Mouse (Mus musculus): ENCODE measurements at regions not wholly inside any gene's neighbourhood (a gene's known extent, or its start where the extent isn't known, plus 50 kb on each side); places are given as distances from the start of the nearest gene placed in this dataset.

GRCm38 (mm10) chr14:9338220-9338619 lies 672.2 kb upstream of the 4930452B06Rik start:
- no peaks in the 10 kb centered on the region for H3K27me3 ChIP-seq (ENCODE audit: control insufficient read depth, insufficient read depth, low read length)
- ATAC-seq (ENCODE audit: insufficient read depth, low FRiP score, low TSS enrichment) (no peak), DNase-seq (ENCODE audit: low spot score) (no peak)
- no peak overlapping the region for H3K4me3 ChIP-seq (ENCODE audit: low read depth, low read length)
- no peak overlapping the region for H3K9ac ChIP-seq (ENCODE audit: low read length)
- no peak overlapping the region for H3K27ac ChIP-seq (ENCODE audit: low read depth, low read length)
- no peak overlapping the region for H3K4me2 ChIP-seq (ENCODE audit: low read depth)
- H3K4me1 ChIP-seq (ENCODE audit: control insufficient read depth, insufficient read depth, low read length) = no peaks in the 10 kb centered on the region
- H3K9me3 ChIP-seq (ENCODE audit: control insufficient read depth, low read length) = no peaks in the 10 kb centered on the region
- H3K36me3 ChIP-seq (ENCODE audit: control insufficient read depth, insufficient read depth, low read length) = no peaks in the 10 kb centered on the region
- 78% methylated on average over 3 of the region's 3 CpGs for WGBS

- Histone ChIP-seq H3K36me3 (ENCODE audit: control insufficient read depth, insufficient read depth, low read length) (no peaks in the 10 kb centered on the region), H3K9me3 (ENCODE audit: control insufficient read depth, low read length) (no peaks in the 10 kb centered on the region), H3K4me3 (ENCODE audit: low read depth, low read length) (no peak overlapping the region), H3K9ac (ENCODE audit: low read length) (no peak overlapping the region), H3K4me2 (ENCODE audit: low read depth) (no peak overlapping the region), H3K27ac (ENCODE audit: low read depth, low read length) (no peak overlapping the region), H3K27me3 (ENCODE audit: control insufficient read depth, insufficient read depth, low read length) (no peaks in the 10 kb centered on the region), H3K4me1 (ENCODE audit: control insufficient read depth, insufficient read depth, low read length) (no peaks in the 10 kb centered on the region)
- DNase-seq (ENCODE audit: low spot score) = no peak
- WGBS = 74% methylated on average over 3 of the region's 3 CpGs
- ATAC-seq (ENCODE audit: insufficient read depth, low FRiP score, low TSS enrichment) = no peak
Observed at GRCm38 (mm10) chr14:9337107-9337506, 671.1 kb upstream of the 4930452B06Rik start.

GRCm38 (mm10) chr14:9331593-9331992 lies 665.6 kb upstream of the 4930452B06Rik start:
- no peak overlapping the region for H3K4me2 ChIP-seq (ENCODE audit: low read depth)
- H3K36me3 ChIP-seq (ENCODE audit: control insufficient read depth, insufficient read depth, low read length) = no peaks in the 10 kb centered on the region
- DNase-seq (ENCODE audit: low spot score) = no peak
- no peak overlapping the region for H3K27ac ChIP-seq (ENCODE audit: low read depth, low read length)
- 40% methylated on average over 3 of the region's 3 CpGs for WGBS
- no peak overlapping the region for H3K4me3 ChIP-seq (ENCODE audit: low read depth, low read length)
- no peaks in the 10 kb centered on the region for H3K9me3 ChIP-seq (ENCODE audit: control insufficient read depth, low read length)
- no peaks in the 10 kb centered on the region for H3K27me3 ChIP-seq (ENCODE audit: control insufficient read depth, insufficient read depth, low read length)
- no peaks in the 10 kb centered on the region for H3K4me1 ChIP-seq (ENCODE audit: control insufficient read depth, insufficient read depth, low read length)
- no peak for ATAC-seq (ENCODE audit: insufficient read depth, low FRiP score, low TSS enrichment)
- H3K9ac ChIP-seq (ENCODE audit: low read length) = no peak overlapping the region

GRCm38 (mm10) chr14:9330767-9331166 lies 664.7 kb upstream of the 4930452B06Rik start:
- no peak overlapping the region for H3K9ac ChIP-seq (ENCODE audit: low read length)
- H3K27me3 ChIP-seq (ENCODE audit: control insufficient read depth, insufficient read depth, low read length) = no peaks in the 10 kb centered on the region
- H3K9me3 ChIP-seq (ENCODE audit: control insufficient read depth, low read length) = no peaks in the 10 kb centered on the region
- DNase-seq (ENCODE audit: low spot score) = no peak
- no peak overlapping the region for H3K4me2 ChIP-seq (ENCODE audit: low read depth)
- no peak for ATAC-seq (ENCODE audit: insufficient read depth, low FRiP score, low TSS enrichment)
- H3K4me1 ChIP-seq (ENCODE audit: control insufficient read depth, insufficient read depth, low read length) = no peaks in the 10 kb centered on the region
- no peak overlapping the region for H3K27ac ChIP-seq (ENCODE audit: low read depth, low read length)
- no peaks in the 10 kb centered on the region for H3K36me3 ChIP-seq (ENCODE audit: control insufficient read depth, insufficient read depth, low read length)
- H3K4me3 ChIP-seq (ENCODE audit: low read depth, low read length) = no peak overlapping the region

- Histone ChIP-seq H3K36me3 (ENCODE audit: control insufficient read depth, insufficient read depth, low read length) (no peaks in the 10 kb centered on the region), H3K9me3 (ENCODE audit: control insufficient read depth, low read length) (no peaks in the 10 kb centered on the region), H3K9ac (ENCODE audit: low read length) (no peak overlapping the region), H3K4me3 (ENCODE audit: low read depth, low read length) (no peak overlapping the region), H3K27me3 (ENCODE audit: control insufficient read depth, insufficient read depth, low read length) (no peaks in the 10 kb centered on the region), H3K27ac (ENCODE audit: low read depth, low read length) (no peak overlapping the region), H3K4me1 (ENCODE audit: control insufficient read depth, insufficient read depth, low read length) (no peaks in the 10 kb centered on the region), H3K4me2 (ENCODE audit: low read depth) (no peak overlapping the region)
- 78% methylated on average over 12 of the region's 12 CpGs for WGBS
- ATAC-seq (ENCODE audit: insufficient read depth, low FRiP score, low TSS enrichment) = 0 out of 2 replicates have a peak, but pooled peaks have one; percentile 41
- DNase-seq (ENCODE audit: low spot score) = peak; percentile 40
Observed at GRCm38 (mm10) chr14:9329839-9330485, 663.9 kb upstream of the 4930452B06Rik start.

GRCm38 (mm10) chr14:9327344-9327743 lies 661.3 kb upstream of the 4930452B06Rik start:
- Histone ChIP-seq H3K4me2 (ENCODE audit: low read depth) (no peak overlapping the region), H3K27ac (ENCODE audit: low read depth, low read length) (no peak overlapping the region), H3K9ac (ENCODE audit: low read length) (no peak overlapping the region), H3K4me1 (ENCODE audit: control insufficient read depth, insufficient read depth, low read length) (no peaks in the 10 kb centered on the region), H3K4me3 (ENCODE audit: low read depth, low read length) (no peak overlapping the region), H3K27me3 (ENCODE audit: control insufficient read depth, insufficient read depth, low read length) (no peaks in the 10 kb centered on the region), H3K9me3 (ENCODE audit: control insufficient read depth, low read length) (no peaks in the 10 kb centered on the region), H3K36me3 (ENCODE audit: control insufficient read depth, insufficient read depth, low read length) (no peaks in the 10 kb centered on the region)
- WGBS = 76% methylated on average over 1 of the region's 1 CpGs
- ATAC-seq (ENCODE audit: insufficient read depth, low FRiP score, low TSS enrichment) = no peak
- DNase-seq (ENCODE audit: low spot score) = no peak

- H3K27ac ChIP-seq (ENCODE audit: low read depth, low read length) = no peak overlapping the region
- no peaks in the 10 kb centered on the region for H3K4me1 ChIP-seq (ENCODE audit: control insufficient read depth, insufficient read depth, low read length)
- 86% methylated on average over 4 of the region's 4 CpGs for WGBS
- DNase-seq (ENCODE audit: low spot score) (no peak), ATAC-seq (ENCODE audit: insufficient read depth, low FRiP score, low TSS enrichment) (no peak)
- no peak overlapping the region for H3K9ac ChIP-seq (ENCODE audit: low read length)
- H3K4me2 ChIP-seq (ENCODE audit: low read depth) = no peak overlapping the region
- H3K27me3 ChIP-seq (ENCODE audit: control insufficient read depth, insufficient read depth, low read length) = no peaks in the 10 kb centered on the region
- no peaks in the 10 kb centered on the region for H3K9me3 ChIP-seq (ENCODE audit: control insufficient read depth, low read length)
- no peak overlapping the region for H3K4me3 ChIP-seq (ENCODE audit: low read depth, low read length)
- H3K36me3 ChIP-seq (ENCODE audit: control insufficient read depth, insufficient read depth, low read length) = no peaks in the 10 kb centered on the region
Observed at GRCm38 (mm10) chr14:9319842-9320241, 653.8 kb upstream of the 4930452B06Rik start.

- DNase-seq (ENCODE audit: low spot score) = no peak
- Histone ChIP-seq H3K27ac (ENCODE audit: low read depth, low read length) (no peak overlapping the region), H3K9ac (ENCODE audit: low read length) (no peak overlapping the region), H3K9me3 (ENCODE audit: control insufficient read depth, low read length) (no peaks in the 10 kb centered on the region), H3K4me1 (ENCODE audit: control insufficient read depth, insufficient read depth, low read length) (no peaks in the 10 kb centered on the region), H3K4me2 (ENCODE audit: low read depth) (no peak overlapping the region), H3K27me3 (ENCODE audit: control insufficient read depth, insufficient read depth, low read length) (no peaks in the 10 kb centered on the region), H3K36me3 (ENCODE audit: control insufficient read depth, insufficient read depth, low read length) (no peaks in the 10 kb centered on the region), H3K4me3 (ENCODE audit: low read depth, low read length) (no peak overlapping the region)
- 87% methylated on average over 2 of the region's 2 CpGs for WGBS
- no peak for ATAC-seq (ENCODE audit: insufficient read depth, low FRiP score, low TSS enrichment)
Observed at GRCm38 (mm10) chr14:9318796-9319465, 652.9 kb upstream of the 4930452B06Rik start.

- H3K4me2 ChIP-seq (ENCODE audit: low read depth) = no peak overlapping the region
- no peaks in the 10 kb centered on the region for H3K27me3 ChIP-seq (ENCODE audit: control insufficient read depth, insufficient read depth, low read length)
- 67% methylated on average over 3 of the region's 3 CpGs for WGBS
- H3K4me1 ChIP-seq (ENCODE audit: control insufficient read depth, insufficient read depth, low read length) = no peaks in the 10 kb centered on the region
- H3K9ac ChIP-seq (ENCODE audit: low read length) = no peak overlapping the region
- no peak overlapping the region for H3K4me3 ChIP-seq (ENCODE audit: low read depth, low read length)
- no peaks in the 10 kb centered on the region for H3K36me3 ChIP-seq (ENCODE audit: control insufficient read depth, insufficient read depth, low read length)
- H3K9me3 ChIP-seq (ENCODE audit: control insufficient read depth, low read length) = no peaks in the 10 kb centered on the region
- ATAC-seq (ENCODE audit: insufficient read depth, low FRiP score, low TSS enrichment) (no peak), DNase-seq (ENCODE audit: low spot score) (no peak)
- H3K27ac ChIP-seq (ENCODE audit: low read depth, low read length) = no peak overlapping the region
Observed at GRCm38 (mm10) chr14:9315224-9315623, 649.2 kb upstream of the 4930452B06Rik start.

Data from neural tube, embryonic 11.5 days (tissue).